Mouse (Mus musculus): ENCODE results near the gene Gm6993. TPM values are rescaled to one million over a fixed set of nuclear protein-coding genes. Genes with fewer than 3 reads are reported as not detected.

Gene Gm6993
- polyA plus RNA-seq, 1 experiment from 2014 or later: not detected

- Histone ChIP-seq H3K27me3 (ENCODE audit: control insufficient read depth, insufficient read depth, low read length) (no peaks in the 10 kb centered on the region), H3K9ac (ENCODE audit: low read length) (no peak overlapping the region), H3K9me3 (replicated peaks; ENCODE audit: control insufficient read depth, low read length) (no peaks in the 10 kb centered on the region), H3K4me2 (ENCODE audit: low read depth, low read length) (no peak overlapping the region), H3K27ac (ENCODE audit: low read length) (no peak overlapping the region), H3K36me3 (ENCODE audit: control insufficient read depth, insufficient read depth) (no peaks in the 10 kb centered on the region), H3K4me3 (ENCODE audit: low read length) (no peak overlapping the region), H3K4me1 (ENCODE audit: control insufficient read depth, insufficient read depth, low read length) (peaks cover 20% of the 10 kb centered on the region)
- no peak for ATAC-seq (replicated peaks; ENCODE audit: extremely low read depth, insufficient read depth, low FRiP score)
- WGBS: 82% methylated on average over 1 of the region's 1 CpGs
Measured at GRCm38 (mm10) chr12:31232635-31233034, 7.9 kb upstream of the Gm6993 start.

GRCm38 (mm10) chr12:31235018-31235417 lies 5.6 kb upstream of the Gm6993 start:
- Histone ChIP-seq H3K27ac (ENCODE audit: low read length) (no peak overlapping the region), H3K4me3 (ENCODE audit: low read length) (no peak overlapping the region), H3K4me1 (ENCODE audit: control insufficient read depth, insufficient read depth, low read length) (peaks cover 16% of the 10 kb centered on the region), H3K27me3 (ENCODE audit: control insufficient read depth, insufficient read depth, low read length) (no peaks in the 10 kb centered on the region), H3K9ac (ENCODE audit: low read length) (no peak overlapping the region), H3K4me2 (ENCODE audit: low read depth, low read length) (no peak overlapping the region), H3K36me3 (ENCODE audit: control insufficient read depth, insufficient read depth) (no peaks in the 10 kb centered on the region), H3K9me3 (replicated peaks; ENCODE audit: control insufficient read depth, low read length) (no peaks in the 10 kb centered on the region)
- ATAC-seq (replicated peaks; ENCODE audit: extremely low read depth, insufficient read depth, low FRiP score): no peak
- WGBS: 87% methylated on average over 6 of the region's 6 CpGs

GRCm38 (mm10) chr12:31236861-31237595 lies 3.5 kb upstream of the Gm6993 start:
- no peak for ATAC-seq (replicated peaks; ENCODE audit: extremely low read depth, insufficient read depth, low FRiP score)
- no peak overlapping the region for H3K9ac ChIP-seq (ENCODE audit: low read length)
- 69% methylated on average over 12 of the region's 12 CpGs for WGBS

GRCm38 (mm10) chr12:31239031-31239583 lies 1.5 kb upstream of the Gm6993 start:
- Histone ChIP-seq H3K4me2 (ENCODE audit: low read depth, low read length) (no peak overlapping the region), H3K27ac (ENCODE audit: low read length) (no peak overlapping the region), H3K4me1 (ENCODE audit: control insufficient read depth, insufficient read depth, low read length) (peaks cover 9% of the 10 kb centered on the region), H3K36me3 (ENCODE audit: control insufficient read depth, insufficient read depth) (no peaks in the 10 kb centered on the region), H3K9me3 (replicated peaks; ENCODE audit: control insufficient read depth, low read length) (no peaks in the 10 kb centered on the region), H3K27me3 (ENCODE audit: control insufficient read depth, insufficient read depth, low read length) (no peaks in the 10 kb centered on the region), H3K9ac (ENCODE audit: low read length) (no peak overlapping the region), H3K4me3 (ENCODE audit: low read length) (no peak overlapping the region)
- 61% methylated on average over 3 of the region's 3 CpGs for WGBS
- ATAC-seq (replicated peaks; ENCODE audit: extremely low read depth, insufficient read depth, low FRiP score): no peak

More at GRCm38 (mm10) chr12:31236861-31237595, 3.5 kb upstream of the Gm6993 start:
- H3K9me3 ChIP-seq (replicated peaks; ENCODE audit: control insufficient read depth, low read length): no peaks in the 10 kb centered on the region
- no peak overlapping the region for H3K4me2 ChIP-seq (ENCODE audit: low read depth, low read length)
- peaks cover 11% of the 10 kb centered on the region for H3K4me1 ChIP-seq (ENCODE audit: control insufficient read depth, insufficient read depth, low read length)
- no peak overlapping the region for H3K4me3 ChIP-seq (ENCODE audit: low read length)
- H3K27me3 ChIP-seq (ENCODE audit: control insufficient read depth, insufficient read depth, low read length): no peaks in the 10 kb centered on the region
- no peak overlapping the region for H3K27ac ChIP-seq (ENCODE audit: low read length)
- no peaks in the 10 kb centered on the region for H3K36me3 ChIP-seq (ENCODE audit: control insufficient read depth, insufficient read depth)

GRCm38 (mm10) chr12:31239798-31240197 lies 772 bp upstream of the Gm6993 start:
- no peak overlapping the region for H3K27ac ChIP-seq (ENCODE audit: low read length)
- H3K27me3 ChIP-seq (ENCODE audit: control insufficient read depth, insufficient read depth, low read length): no peaks in the 10 kb centered on the region
- 47% methylated on average over 4 of the region's 4 CpGs for WGBS
- H3K4me1 ChIP-seq (ENCODE audit: control insufficient read depth, insufficient read depth, low read length): peaks cover 9% of the 10 kb centered on the region
- no peak overlapping the region for H3K4me3 ChIP-seq (ENCODE audit: low read length)
- H3K9me3 ChIP-seq (replicated peaks; ENCODE audit: control insufficient read depth, low read length): no peaks in the 10 kb centered on the region
- no peak overlapping the region for H3K9ac ChIP-seq (ENCODE audit: low read length)
- no peaks in the 10 kb centered on the region for H3K36me3 ChIP-seq (ENCODE audit: control insufficient read depth, insufficient read depth)
- no peak for ATAC-seq (replicated peaks; ENCODE audit: extremely low read depth, insufficient read depth, low FRiP score)
- no peak overlapping the region for H3K4me2 ChIP-seq (ENCODE audit: low read depth, low read length)

- Histone ChIP-seq H3K9ac (ENCODE audit: low read length) (no peak overlapping the region), H3K27me3 (ENCODE audit: control insufficient read depth, insufficient read depth, low read length) (no peaks in the 10 kb centered on the region), H3K36me3 (ENCODE audit: control insufficient read depth, insufficient read depth) (no peaks in the 10 kb centered on the region), H3K27ac (ENCODE audit: low read length) (no peak overlapping the region), H3K4me2 (ENCODE audit: low read depth, low read length) (no peak overlapping the region), H3K4me1 (ENCODE audit: control insufficient read depth, insufficient read depth, low read length) (peaks cover 5% of the 10 kb centered on the region), H3K9me3 (replicated peaks; ENCODE audit: control insufficient read depth, low read length) (no peaks in the 10 kb centered on the region), H3K4me3 (ENCODE audit: low read length) (no peak overlapping the region)
- WGBS: 67% methylated on average over 6 of the region's 6 CpGs
- no peak for ATAC-seq (replicated peaks; ENCODE audit: extremely low read depth, insufficient read depth, low FRiP score)
Measured at GRCm38 (mm10) chr12:31241595-31242342, 1.2 kb downstream of the Gm6993 start.

- no peaks in the 10 kb centered on the region for H3K9me3 ChIP-seq (replicated peaks; ENCODE audit: control insufficient read depth, low read length)
- H3K9ac ChIP-seq (ENCODE audit: low read length): no peak overlapping the region
- H3K4me1 ChIP-seq (ENCODE audit: control insufficient read depth, insufficient read depth, low read length): peaks cover 5% of the 10 kb centered on the region
- H3K27ac ChIP-seq (ENCODE audit: low read length): no peak overlapping the region
- no peaks in the 10 kb centered on the region for H3K36me3 ChIP-seq (ENCODE audit: control insufficient read depth, insufficient read depth)
- H3K4me2 ChIP-seq (ENCODE audit: low read depth, low read length): no peak overlapping the region
- H3K27me3 ChIP-seq (ENCODE audit: control insufficient read depth, insufficient read depth, low read length): no peaks in the 10 kb centered on the region
- no peak for ATAC-seq (replicated peaks; ENCODE audit: extremely low read depth, insufficient read depth, low FRiP score)
- H3K4me3 ChIP-seq (ENCODE audit: low read length): no peak overlapping the region
- 58% methylated on average over 2 of the region's 2 CpGs for WGBS
Measured at GRCm38 (mm10) chr12:31244001-31244400, 3.4 kb downstream of the Gm6993 start.

- Histone ChIP-seq H3K9me3 (replicated peaks; ENCODE audit: control insufficient read depth, low read length) (no peaks in the 10 kb centered on the region), H3K9ac (ENCODE audit: low read length) (no peak overlapping the region), H3K4me2 (ENCODE audit: low read depth, low read length) (no peak overlapping the region), H3K36me3 (ENCODE audit: control insufficient read depth, insufficient read depth) (no peaks in the 10 kb centered on the region), H3K4me1 (ENCODE audit: control insufficient read depth, insufficient read depth, low read length) (peaks cover 2% of the 10 kb centered on the region), H3K4me3 (ENCODE audit: low read length) (no peak overlapping the region), H3K27ac (ENCODE audit: low read length) (no peak overlapping the region), H3K27me3 (ENCODE audit: control insufficient read depth, insufficient read depth, low read length) (no peaks in the 10 kb centered on the region)
- WGBS: 87% methylated on average over 3 of the region's 3 CpGs
- no peak for ATAC-seq (replicated peaks; ENCODE audit: extremely low read depth, insufficient read depth, low FRiP score)
Measured at GRCm38 (mm10) chr12:31244691-31245090, 4.1 kb downstream of the Gm6993 start.

- no peak for ATAC-seq (replicated peaks; ENCODE audit: extremely low read depth, insufficient read depth, low FRiP score)
- 69% methylated on average over 3 of the region's 3 CpGs for WGBS
- no peaks in the 10 kb centered on the region for H3K4me1 ChIP-seq (ENCODE audit: control insufficient read depth, insufficient read depth, low read length)
- H3K36me3 ChIP-seq (ENCODE audit: control insufficient read depth, insufficient read depth): no peaks in the 10 kb centered on the region
- no peak overlapping the region for H3K4me2 ChIP-seq (ENCODE audit: low read depth, low read length)
- H3K27me3 ChIP-seq (ENCODE audit: control insufficient read depth, insufficient read depth, low read length): no peaks in the 10 kb centered on the region
- H3K27ac ChIP-seq (ENCODE audit: low read length): no peak overlapping the region
- no peaks in the 10 kb centered on the region for H3K9me3 ChIP-seq (replicated peaks; ENCODE audit: control insufficient read depth, low read length)
- H3K4me3 ChIP-seq (ENCODE audit: low read length): no peak overlapping the region
- no peak overlapping the region for H3K9ac ChIP-seq (ENCODE audit: low read length)
Measured at GRCm38 (mm10) chr12:31246153-31246552, 5.6 kb downstream of the Gm6993 start.

Data from heart, embryonic 16.5 days (tissue).